Mouse (Mus musculus) thymus, adult 2 months (tissue): ENCODE data around the gene Ppp1r26. TPM values are rescaled to one million over a fixed set of nuclear protein-coding genes. Genes with fewer than 3 reads are reported as not detected.

Source experiments
- DNase-seq: peaks from one replicate; pipeline ENCODE4 v3.0.0; 2021
- H3K27ac ChIP-seq: fragments of 200-500 bp; 2 replicates; pipeline ENCODE4 v1.5.1; 2012; ENCODE audit warnings: low read length, control low read depth; ENCODE audit not compliant: control insufficient read depth, insufficient read depth
- H3K27me3 ChIP-seq: fragments of 200-500 bp; 2 replicates; pipeline ENCODE4 v1.6.1; 2012; ENCODE audit warnings: mild to moderate bottlenecking, low read length, moderate library complexity, mixed read lengths; ENCODE audit not compliant: control insufficient read depth, insufficient read depth
- H3K36me3 ChIP-seq: fragments of 200-500 bp; 2 replicates; pipeline ENCODE4 v1.6.1; 2012; ENCODE audit warnings: mild to moderate bottlenecking, low read length, moderate library complexity; ENCODE audit not compliant: control insufficient read depth, insufficient read depth
- H3K4me1 ChIP-seq: fragments of 200-500 bp; replicated peaks from 2 replicates; pipeline ENCODE4 v1.6.1; 2012; ENCODE audit warnings: low read length; ENCODE audit not compliant: control insufficient read depth, insufficient read depth
- H3K4me3 ChIP-seq: fragments of 200-500 bp; 2 replicates; pipeline ENCODE4 v1.5.1; 2012; ENCODE audit warnings: mild to moderate bottlenecking, low read length, control low read depth, moderate library complexity; ENCODE audit not compliant: control insufficient read depth, insufficient read depth
- CTCF ChIP-seq: fragments of 200-500 bp; IDR thresholded peaks from 2 replicates; pipeline ENCODE4 v1.5.1; 2012; ENCODE audit warnings: mild to moderate bottlenecking, control low read depth, low read length, moderate library complexity, borderline replicate concordance; ENCODE audit not compliant: control insufficient read depth, poor library complexity, insufficient read depth; ENCODE audit errors: extremely low read depth
- POLR2A ChIP-seq: fragments of 200-500 bp; IDR thresholded peaks from 2 replicates; pipeline ENCODE4 v1.6.1; 2012; ENCODE audit warnings: mild to moderate bottlenecking, low read length, control low read depth, moderate library complexity; ENCODE audit not compliant: control insufficient read depth, poor library complexity, insufficient read depth; ENCODE audit errors: extremely low read depth
- WGBS: fragments of 180-500 bp; shearing (Covaris S2); methylation state at CpG from one replicate; pipeline ENCODE4 v1.1.7; 2018; 5-methylcytosine and 5-hydroxymethylcytosine counted together
- polyA plus RNA-seq: library from polyadenylated mRNA; depleted of rRNA; stranded (reverse); fragments of >200 nt; gene quantifications from 2 replicates; pipeline ENCODE4 v1.2.3, GENCODE M21; 2012

Ppp1r26 gene
- polyA plus RNA-seq, 1 experiment: 1.2 TPM

GRCm38 (mm10) chr2:28456616-28457015 is 10.0 kb downstream of the Ppp1r26 start:
- Histone ChIP-seq H3K27ac (no peak overlapping the region), H3K36me3 (no peaks in the 10 kb centered on the region), H3K27me3 (no peaks in the 10 kb centered on the region), H3K4me3 (no peak overlapping the region), H3K4me1 (no peaks in the 10 kb centered on the region)
- WGBS: 91% methylated on average over 1 of the region's 1 CpGs
- DNase-seq: no peak
- no peak for TF ChIP-seq CTCF
- TF ChIP-seq POLR2A: no peak

DNA sequence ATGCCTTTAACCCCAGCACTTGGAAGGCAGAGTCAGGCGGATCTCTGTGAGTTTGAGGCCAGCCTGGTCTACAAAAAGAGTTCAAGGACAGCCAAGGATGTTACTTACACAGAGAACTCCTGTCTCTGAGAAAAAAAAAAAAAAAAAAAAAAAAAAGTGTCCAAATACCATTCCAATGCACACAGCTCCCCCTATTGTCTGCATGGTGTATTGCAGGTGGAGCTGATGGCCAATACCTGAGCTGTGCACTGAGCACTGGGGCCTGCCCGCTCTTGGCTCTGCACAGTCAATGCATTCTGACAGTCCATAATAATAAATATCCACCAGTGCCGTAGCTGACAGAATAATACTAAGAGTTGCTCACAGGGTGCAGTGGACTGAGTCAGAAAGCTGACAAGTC is 17.3 kb downstream of the Ppp1r26 start:
- Histone ChIP-seq H3K27me3 (no peaks in the 10 kb centered on the region; the same call in 1 of the 2 replicates), H3K4me1 (peaks cover 13% of the 10 kb centered on the region), H3K36me3 (no peaks in the 10 kb centered on the region), H3K4me3 (no peak overlapping the region), H3K27ac (no peak overlapping the region)
- TF ChIP-seq POLR2A (no peak), CTCF (peak; percentile 58; the same call in 1 of the 2 replicates)
- WGBS: 74% methylated on average over 3 of the region's 3 CpGs
- peak; percentile 77 for DNase-seq

- Histone ChIP-seq H3K27me3 (no peaks in the 10 kb centered on the region; the same call in 1 of the 2 replicates), H3K4me1 (peaks cover 19% of the 10 kb centered on the region), H3K27ac (no peak overlapping the region), H3K4me3 (no peak overlapping the region), H3K36me3 (peaks cover 5% of the 10 kb centered on the region)
- DNase-seq: no peak
- TF ChIP-seq CTCF: no peak
- TF ChIP-seq POLR2A: no peak
- WGBS: 91% methylated on average over 9 of the region's 9 CpGs
Measured at GRCm38 (mm10) chr2:28464919-28465318, 18.3 kb downstream of the Ppp1r26 start.

DNA sequence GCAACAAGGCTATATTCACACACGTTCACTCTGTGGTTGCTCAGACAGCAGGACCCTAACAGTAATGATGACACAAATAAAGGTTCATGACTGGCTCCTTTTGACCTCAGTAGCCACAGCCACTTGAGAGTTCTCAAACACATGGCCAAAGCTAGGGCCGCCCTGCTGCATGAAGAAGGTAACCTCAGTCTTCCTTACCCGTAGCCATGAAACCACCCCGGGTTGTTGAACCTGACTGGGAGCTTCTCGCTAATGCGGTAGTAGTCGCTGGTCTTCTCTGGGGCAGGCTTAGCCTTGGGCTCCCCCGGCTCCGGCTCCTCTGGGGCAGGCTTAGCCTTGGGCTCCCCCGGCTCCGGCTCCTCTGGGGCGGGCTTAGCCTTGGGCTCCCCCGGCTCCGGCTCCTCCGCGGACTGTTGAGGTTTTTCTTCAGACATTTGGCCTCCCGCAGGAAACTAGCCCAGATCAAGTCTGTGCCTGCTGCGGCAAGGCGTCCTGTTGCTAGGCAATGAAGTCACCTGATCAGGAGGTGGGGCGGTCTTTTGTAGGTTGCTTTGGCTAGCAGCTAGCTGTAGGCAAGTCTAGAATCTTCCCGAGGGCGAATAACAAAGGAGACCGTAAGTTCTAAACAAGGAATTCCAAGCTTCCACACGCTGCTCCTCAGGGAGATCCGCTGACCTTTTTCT is 19.4 kb downstream of the Ppp1r26 start, which contains the start of gene 1700007K13Rik:
TSS of gene 1700007K13Rik (minus strand) at position 497 of the 683 bp plus-strand sequence.
- Histone ChIP-seq H3K4me3 (no peak within 1 kb of the TSS), H3K4me1 (peaks cover 19% of the 10 kb centered on the region), H3K27ac (no peak within 1 kb of the TSS), H3K36me3 (peaks cover 9% of the 10 kb centered on the region), H3K27me3 (no peaks in the 10 kb centered on the region; the same call in 1 of the 2 replicates)
- DNase-seq: peak; percentile 74
- WGBS: 4% methylated on average over 25 of the region's 25 CpGs
- TF ChIP-seq CTCF (no peak), POLR2A (no peak)

GRCm38 (mm10) chr2:28467860-28468485 is 21.4 kb downstream of the Ppp1r26 start, which contains the start of gene Mrps2:
Mrps2 (plus strand) TSS chr2:28468066.
- peaks cover 19% of the 10 kb centered on the region for H3K4me1 ChIP-seq
- H3K27ac ChIP-seq: no peak within 1 kb of the TSS
- WGBS: under 1% methylated on average over 52 of the region's 52 CpGs
- TF ChIP-seq CTCF (peak; percentile 96), POLR2A (peak; percentile 55; the same call in 1 of the 2 replicates)
- no peaks in the 10 kb centered on the region; the same call in 1 of the 2 replicates for H3K27me3 ChIP-seq
- H3K36me3 ChIP-seq: peaks cover 9% of the 10 kb centered on the region
- peak; percentile 81 for DNase-seq
- peak within 1 kb of the TSS; percentile 67 for H3K4me3 ChIP-seq

DNA sequence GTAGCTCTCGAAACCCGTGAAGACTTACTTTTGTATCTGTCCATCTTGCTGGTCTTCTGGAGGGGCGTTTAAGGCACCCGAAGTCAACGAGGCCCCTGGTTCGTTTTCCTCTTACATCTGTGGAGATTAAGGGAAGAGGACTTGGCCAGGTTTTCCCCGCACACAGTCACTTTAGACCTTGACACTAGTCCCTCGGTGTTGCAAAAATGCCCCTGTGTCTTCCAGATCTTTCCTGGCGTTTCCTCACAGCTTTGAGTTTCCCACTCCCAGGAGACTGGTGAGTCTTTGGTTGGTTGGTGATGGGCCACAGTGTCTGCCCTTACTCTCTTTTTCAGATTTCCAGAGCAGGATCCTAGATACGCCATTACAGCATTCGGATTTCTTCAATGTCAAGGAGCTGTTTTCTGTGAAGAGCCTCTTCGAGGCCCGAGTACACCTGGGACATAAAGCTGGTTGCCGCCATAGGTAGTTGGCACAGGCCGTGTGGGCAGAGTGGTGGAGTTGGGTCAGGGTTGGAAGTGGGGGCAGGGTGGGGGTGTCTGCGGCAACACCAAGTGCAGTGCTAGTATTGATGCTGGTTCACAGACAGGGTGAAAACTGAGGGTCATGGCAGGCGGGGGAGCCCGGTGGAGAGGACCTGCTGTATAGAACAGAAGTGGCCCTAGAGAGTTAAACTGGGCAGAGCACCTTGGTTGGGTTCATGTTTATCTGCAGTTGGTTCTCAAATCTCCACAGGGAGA is 22.1 kb downstream of the Ppp1r26 start:
- TF ChIP-seq CTCF: no peak
- no peak for TF ChIP-seq POLR2A
- peak overlapping the region; percentile 67 for H3K4me3 ChIP-seq
- DNase-seq: no peak
- H3K36me3 ChIP-seq: peaks cover 9% of the 10 kb centered on the region
- no peaks in the 10 kb centered on the region; the same call in 1 of the 2 replicates for H3K27me3 ChIP-seq
- peaks cover 19% of the 10 kb centered on the region for H3K4me1 ChIP-seq
- H3K27ac ChIP-seq: no peak overlapping the region
- 58% methylated on average over 18 of the region's 18 CpGs for WGBS
